Mouse (Mus musculus) left cerebral cortex, adult 18-20 months (tissue): ENCODE measurements around the gene Scgb3a1. TPM values are rescaled to one million over a fixed set of nuclear protein-coding genes. Genes with fewer than 3 reads are reported as not detected.

ENCODE experiments used
- DNase-seq, 2 experiments: peaks; one replicate each; pipeline ENCODE4 v3.0.0; 2021 to 2022; ENCODE audit warnings: low spot score in 2 of 2, mixed read lengths in 1 of 2
- total RNA-seq, 2 experiments: library from RNA; stranded (reverse); gene quantifications; 2 replicates each; pipeline ENCODE4 v1.2.3; 2021

Scgb3a1 gene
- total RNA-seq, 2 experiments from 2014 or later: not detected

DNA sequence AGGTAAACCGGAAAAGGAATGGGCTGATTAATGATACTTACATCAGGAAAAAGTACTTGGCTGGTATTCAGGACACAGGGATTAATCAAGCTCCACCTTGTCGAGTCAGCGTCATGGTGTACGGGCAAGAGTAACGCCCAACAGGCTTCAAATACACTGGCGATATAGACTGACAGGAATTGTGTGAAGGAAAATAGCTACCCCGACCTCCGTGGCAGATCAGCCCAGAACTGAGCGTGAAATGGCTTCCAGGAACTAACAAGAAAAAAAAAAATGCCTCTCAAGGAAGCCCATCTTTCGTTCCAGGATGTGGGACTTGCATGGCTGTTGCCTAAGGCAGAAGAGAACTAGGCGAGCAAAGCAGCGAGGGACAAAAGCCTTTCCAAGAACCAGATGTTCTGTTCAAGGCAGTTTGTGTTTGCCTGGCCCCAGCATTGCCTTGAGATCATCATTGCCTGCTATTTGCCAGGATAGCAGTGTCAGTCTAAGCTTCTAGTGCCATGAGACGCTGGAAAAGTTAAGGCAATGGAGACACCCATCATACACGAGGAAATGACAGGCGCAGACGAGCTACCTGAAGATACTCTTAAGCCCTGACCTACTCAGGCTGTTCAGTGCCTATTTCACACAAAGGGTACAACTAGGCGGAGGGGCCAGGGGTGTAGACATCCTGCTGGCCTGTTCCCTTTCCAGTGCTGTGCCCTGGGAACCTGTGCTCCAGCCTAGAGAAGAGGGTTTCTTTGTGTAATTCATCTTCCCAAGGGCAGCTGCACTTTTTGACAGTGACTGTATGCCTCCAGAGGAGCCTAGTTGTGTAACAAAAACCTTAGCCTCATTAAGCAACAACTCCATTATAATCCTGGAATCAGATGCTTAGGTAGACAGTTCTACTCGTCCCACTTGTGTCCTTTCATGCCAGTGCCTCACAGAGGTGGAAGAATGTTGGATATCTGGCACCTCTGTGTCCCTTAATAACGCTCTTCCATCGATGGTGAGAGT, 50.2 kb downstream of the Scgb3a1 start:
- DNase-seq: peak in 1 of 2 experiments; percentile 12

Other genes with a start within 250 kb of the Scgb3a1 start
- not detected for gene Olfr1389, start 240.5 kb upstream of the Scgb3a1 start, total RNA-seq
- under 1 TPM; 0.40 to 0.42 TPM for gene Olfr1388, start 227.0 kb upstream of the Scgb3a1 start, total RNA-seq
- not detected for gene Olfr1387, start 208.3 kb upstream of the Scgb3a1 start, total RNA-seq
- not detected for gene Olfr1386, start 198.6 kb upstream of the Scgb3a1 start, total RNA-seq
- gene Olfr1385, start 174.5 kb upstream of the Scgb3a1 start, total RNA-seq: not detected
- gene Olfr1384, start 156.9 kb upstream of the Scgb3a1 start, total RNA-seq: not detected
- not detected for gene Olfr1383, start 144.0 kb upstream of the Scgb3a1 start, total RNA-seq
- not detected for gene Olfr1382, start 135.4 kb upstream of the Scgb3a1 start, total RNA-seq
- not detected for gene Olfr1381, start 120.2 kb upstream of the Scgb3a1 start, total RNA-seq
- not detected for gene Olfr1380, start 106.7 kb upstream of the Scgb3a1 start, total RNA-seq
- gene Flt4, start 54.3 kb upstream of the Scgb3a1 start, total RNA-seq: 1 to 10 TPM; 2.2 to 2.3 TPM
- 10 to 100 TPM; 50.2 to 56.0 TPM for gene Cnot6, start 49.1 kb downstream of the Scgb3a1 start, total RNA-seq
- 1 to 10 TPM; 5.0 to 6.7 TPM for gene Gfpt2, start 130.6 kb downstream of the Scgb3a1 start, total RNA-seq
- 100 to 1,000 TPM; 224 to 229 TPM for gene Mapk9, start 183.1 kb downstream of the Scgb3a1 start, total RNA-seq
- gene Rasgef1c, start 238.2 kb downstream of the Scgb3a1 start, total RNA-seq: 10 to 100 TPM; 33.1 to 40.5 TPM